Mouse (Mus musculus) megakaryocyte, embryonic 14.5 days (primary cell): Measurements from ENCODE around the gene Sgtb. TPM values are rescaled to one million over a fixed set of nuclear protein-coding genes. Genes with fewer than 3 reads are reported as not detected.

Experiments
- H3K27me3 ChIP-seq: replicated peaks from 2 replicates; pipeline ENCODE3; 2012; ENCODE audit warnings: inconsistent platforms
- H3K36me3 ChIP-seq: replicated peaks from 2 replicates; pipeline ENCODE3; 2012; ENCODE audit warnings: low read length, inconsistent platforms, mixed read lengths
- H3K4me1 ChIP-seq: 2 replicates; pipeline ENCODE4 v1.6.1; 2012; ENCODE audit warnings: inconsistent platforms
- H3K4me3 ChIP-seq: replicated peaks from 2 replicates; pipeline ENCODE3; 2012; ENCODE audit warnings: moderate library complexity, mild to moderate bottlenecking, inconsistent platforms
- H3K9me3 ChIP-seq: 2 replicates; pipeline ENCODE4 v1.6.1; 2012; ENCODE audit warnings: inconsistent platforms
- FLI1 ChIP-seq: IDR thresholded peaks from 2 replicates; pipeline ENCODE4 v1.6.1; 2012; ENCODE audit warnings: low read length, inconsistent platforms, mixed read lengths
- GATA1 ChIP-seq: IDR thresholded peaks from 3 replicates; pipeline ENCODE4 v1.6.1; 2012; ENCODE audit warnings: mixed read lengths, low read length, inconsistent platforms, borderline replicate concordance
- polyA plus RNA-seq: library from polyadenylated mRNA; stranded (reverse); fragments of >175 nt; gene quantifications from 2 replicates; pipeline ENCODE4 v1.2.3, GENCODE M21; 2012; ENCODE audit warnings: low replicate concordance; ENCODE audit not compliant: insufficient read depth

Gene Sgtb
- 0.44 TPM in 1 of 2 replicates, not detected in the other for polyA plus RNA-seq

DNA sequence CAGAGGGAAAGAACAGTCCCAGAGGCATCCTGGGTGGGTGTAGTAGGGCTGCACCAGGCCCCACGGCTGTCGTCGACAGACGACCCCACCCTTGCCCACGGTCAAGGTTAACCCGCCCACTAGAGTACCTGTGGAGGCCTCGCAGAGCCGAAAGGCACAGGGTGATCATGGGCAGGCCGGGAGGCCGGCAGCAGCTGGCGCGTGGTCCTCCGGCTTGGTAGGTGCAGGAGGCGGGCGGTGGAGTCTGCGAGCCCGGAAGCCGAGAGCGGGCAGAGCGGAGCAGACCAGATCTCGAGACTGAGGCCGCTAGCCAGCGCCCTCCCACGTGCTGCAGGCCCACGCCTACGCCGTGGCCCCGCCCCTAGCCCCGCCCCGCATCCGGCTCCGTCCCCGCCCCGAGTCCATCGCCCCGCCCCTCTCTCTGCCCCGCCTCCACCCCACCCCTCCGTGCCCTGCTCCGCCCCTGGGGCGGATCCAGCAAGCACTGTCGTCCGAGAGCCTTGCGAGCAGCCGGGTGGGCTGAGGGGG lies at the start of gene Sgtb, which contains the start of gene Nln:
TSS of gene Sgtb (plus strand) at position 454 of the 528 bp plus-strand sequence.
TSS of gene Nln (minus strand) at position 327 of the 528 bp plus-strand sequence.
- Histone ChIP-seq H3K4me1 (peaks cover 11% of the 10 kb centered on the region), H3K27me3 (peaks cover 15% of the 10 kb centered on the region), H3K36me3 (peaks cover 31% of the 10 kb centered on the region), H3K9me3 (peaks cover 4% of the 10 kb centered on the region; the same call in 1 of the 2 replicates), H3K4me3 (peak within 1 kb of the TSS; percentile 96)
- TF ChIP-seq FLI1: no peak
- no peak for TF ChIP-seq GATA1

DNA sequence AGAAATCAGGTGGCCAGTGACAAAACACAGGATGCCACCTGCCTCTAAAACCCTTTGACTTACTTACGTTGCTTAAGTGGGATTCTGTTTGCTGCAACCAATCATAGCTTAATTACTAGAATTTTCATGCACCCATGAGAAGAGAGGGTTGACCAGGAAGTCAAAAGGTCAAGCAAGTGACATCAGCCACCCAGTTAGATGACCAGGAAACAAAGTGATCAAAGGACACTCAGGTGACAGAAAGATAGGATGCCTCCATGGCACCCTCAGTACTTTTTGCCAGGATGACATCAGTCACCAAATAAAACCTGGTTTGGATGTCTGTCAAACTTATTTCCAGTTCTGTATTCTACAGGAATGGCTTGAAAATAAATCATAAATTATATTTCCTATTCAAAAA lies 49.3 kb upstream of the Sgtb start:
- no peak for TF ChIP-seq FLI1
- TF ChIP-seq GATA1: no peak
- Histone ChIP-seq H3K36me3 (peaks cover 77% of the 10 kb centered on the region), H3K4me1 (peaks cover 28% of the 10 kb centered on the region), H3K27me3 (no peaks in the 10 kb centered on the region), H3K4me3 (no peak overlapping the region), H3K9me3 (no peaks in the 10 kb centered on the region)

DNA sequence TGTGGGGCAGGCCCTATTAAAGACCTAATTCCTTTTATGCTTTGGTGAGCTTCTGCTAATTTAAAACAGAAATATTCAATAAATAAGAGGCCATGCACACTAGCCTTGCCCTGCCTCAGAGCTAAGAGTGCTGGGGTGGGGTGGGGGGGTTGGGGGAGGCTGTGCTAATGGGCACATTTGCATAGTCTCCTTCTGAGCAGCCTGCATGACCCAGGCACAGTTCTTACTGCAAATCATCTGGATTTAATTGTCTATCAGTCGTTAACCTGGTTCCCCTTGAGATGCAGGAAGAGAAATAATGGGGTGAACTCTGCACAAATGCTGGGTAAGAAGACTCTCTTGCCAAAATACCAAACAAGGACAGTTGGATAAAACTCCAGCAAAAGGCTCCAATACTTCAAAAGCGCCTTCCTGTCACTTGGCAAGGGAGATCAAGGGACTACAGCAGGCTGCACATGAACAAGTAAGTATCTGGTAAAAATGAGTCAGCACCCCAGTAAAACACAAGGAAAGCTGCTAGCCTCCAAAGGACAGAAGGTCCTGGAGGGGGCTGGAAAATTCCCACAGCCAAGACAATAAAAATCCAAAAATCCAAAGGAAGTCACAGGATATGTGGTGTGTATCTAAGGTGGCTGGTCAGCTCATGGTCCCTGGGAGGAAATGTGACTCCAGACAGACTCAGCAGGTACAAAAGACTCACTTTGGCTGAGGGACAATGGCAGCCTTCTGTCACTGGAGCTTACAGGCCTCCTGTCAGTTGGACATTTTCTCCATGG lies 47.4 kb upstream of the Sgtb start:
- no peaks in the 10 kb centered on the region for H3K27me3 ChIP-seq
- TF ChIP-seq GATA1: no peak
- TF ChIP-seq FLI1: no peak
- H3K4me3 ChIP-seq: no peak overlapping the region
- H3K9me3 ChIP-seq: no peaks in the 10 kb centered on the region
- peaks cover 72% of the 10 kb centered on the region for H3K36me3 ChIP-seq
- H3K4me1 ChIP-seq: peaks cover 28% of the 10 kb centered on the region

DNA sequence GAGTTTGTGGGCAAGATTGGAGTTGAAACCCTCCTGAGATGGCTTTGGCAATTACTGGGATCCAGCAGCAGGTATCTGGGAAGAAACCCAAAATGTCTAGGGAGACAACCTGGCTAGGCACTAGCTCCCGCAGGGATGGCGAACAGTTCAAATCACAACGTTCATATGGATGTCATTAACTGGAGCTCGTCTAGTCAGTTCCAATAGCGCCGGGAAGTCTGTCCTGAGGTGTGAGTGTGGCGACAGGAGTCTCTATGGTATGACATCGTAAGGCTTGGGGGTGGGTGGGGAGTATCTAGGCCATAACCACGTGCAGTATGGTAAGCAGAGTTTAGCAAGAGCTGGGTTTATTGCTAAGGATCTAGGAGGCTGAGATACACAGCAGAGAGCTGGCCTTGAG lies 46.5 kb upstream of the Sgtb start:
- H3K36me3 ChIP-seq: peaks cover 77% of the 10 kb centered on the region
- H3K27me3 ChIP-seq: no peaks in the 10 kb centered on the region
- TF ChIP-seq GATA1 (no peak), FLI1 (no peak)
- H3K9me3 ChIP-seq: no peaks in the 10 kb centered on the region
- no peak overlapping the region for H3K4me3 ChIP-seq
- H3K4me1 ChIP-seq: peaks cover 28% of the 10 kb centered on the region

DNA sequence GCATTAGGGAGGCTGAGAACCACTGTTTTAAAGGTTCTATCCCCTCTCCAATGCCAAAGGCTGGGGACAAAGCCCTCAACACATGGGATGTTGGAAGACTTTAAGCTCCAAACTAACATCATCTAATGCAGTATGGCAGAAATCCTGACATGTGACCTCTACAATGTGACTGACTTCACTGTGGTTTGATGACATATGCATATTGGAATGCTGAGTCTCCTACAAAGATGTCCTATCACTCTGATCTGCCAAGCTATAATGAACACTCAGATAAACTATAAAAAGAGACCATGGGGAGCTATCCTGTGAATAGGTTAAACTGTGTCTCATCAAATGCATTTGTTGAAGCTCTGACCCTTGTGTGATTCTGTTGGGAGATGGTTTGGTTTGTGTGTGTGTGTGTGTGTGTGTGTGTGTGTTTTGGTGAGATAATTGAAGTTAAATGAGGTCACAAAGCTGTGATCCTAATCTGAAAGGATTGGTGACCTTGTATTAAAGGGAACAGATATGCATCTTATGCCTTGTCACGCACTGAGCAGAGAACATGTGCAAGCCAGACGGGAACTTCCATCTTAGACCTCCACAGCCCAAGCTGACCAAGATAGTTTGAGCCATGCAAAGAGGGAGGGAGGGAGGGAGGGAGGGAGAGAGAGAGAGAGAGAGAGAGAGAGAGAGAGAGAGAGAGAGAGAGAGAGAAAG lies 43.7 kb upstream of the Sgtb start:
- Histone ChIP-seq H3K4me3 (no peak overlapping the region), H3K4me1 (peaks cover 24% of the 10 kb centered on the region), H3K9me3 (no peaks in the 10 kb centered on the region), H3K27me3 (no peaks in the 10 kb centered on the region), H3K36me3 (peaks cover 81% of the 10 kb centered on the region)
- TF ChIP-seq FLI1 (no peak), GATA1 (no peak)

DNA sequence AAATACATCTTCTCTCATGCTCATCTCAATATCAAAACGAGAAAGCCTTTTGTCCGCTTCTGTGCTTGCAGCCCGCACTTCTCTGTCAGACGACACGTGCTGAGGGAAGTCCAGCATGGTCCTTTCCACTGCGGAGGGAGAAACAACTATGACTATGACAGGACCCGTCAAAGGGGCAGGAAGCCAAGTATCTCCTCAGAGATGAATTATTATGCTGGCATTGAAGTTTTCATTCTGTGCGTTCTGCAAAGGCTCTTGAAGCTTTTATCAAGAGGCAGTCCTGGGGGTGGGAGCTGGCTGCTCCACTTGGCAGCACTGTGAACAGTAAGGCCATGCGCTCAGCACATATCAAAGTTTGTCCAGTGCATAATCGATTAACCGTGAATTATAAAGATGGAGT lies 40.3 kb upstream of the Sgtb start:
- TF ChIP-seq FLI1 (no peak), GATA1 (no peak)
- no peaks in the 10 kb centered on the region for H3K9me3 ChIP-seq
- peaks cover 83% of the 10 kb centered on the region for H3K36me3 ChIP-seq
- no peak overlapping the region for H3K4me3 ChIP-seq
- peaks cover 7% of the 10 kb centered on the region for H3K4me1 ChIP-seq
- no peaks in the 10 kb centered on the region for H3K27me3 ChIP-seq

DNA sequence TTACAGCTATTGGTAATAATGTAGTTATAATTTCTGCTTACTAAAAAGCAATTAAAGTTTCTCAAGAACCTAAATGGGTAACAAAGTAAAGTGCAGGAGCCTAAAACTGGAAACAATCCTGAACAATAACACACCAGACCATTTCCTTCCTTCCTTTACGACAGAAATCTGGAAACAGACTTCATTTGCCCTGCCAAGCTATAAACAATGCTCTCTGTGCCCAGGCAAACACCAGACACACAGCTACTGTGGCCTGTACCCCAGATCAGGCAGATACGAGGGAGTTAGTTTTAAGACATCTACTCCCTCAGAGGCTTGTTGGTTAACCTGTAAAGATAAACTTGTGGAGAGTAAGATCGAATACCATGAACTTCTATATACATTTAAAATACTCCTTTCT lies 38.8 kb upstream of the Sgtb start:
- Histone ChIP-seq H3K4me1 (peaks cover 15% of the 10 kb centered on the region), H3K36me3 (peaks cover 77% of the 10 kb centered on the region), H3K4me3 (no peak overlapping the region), H3K9me3 (no peaks in the 10 kb centered on the region), H3K27me3 (no peaks in the 10 kb centered on the region)
- TF ChIP-seq FLI1 (no peak), GATA1 (no peak)

DNA sequence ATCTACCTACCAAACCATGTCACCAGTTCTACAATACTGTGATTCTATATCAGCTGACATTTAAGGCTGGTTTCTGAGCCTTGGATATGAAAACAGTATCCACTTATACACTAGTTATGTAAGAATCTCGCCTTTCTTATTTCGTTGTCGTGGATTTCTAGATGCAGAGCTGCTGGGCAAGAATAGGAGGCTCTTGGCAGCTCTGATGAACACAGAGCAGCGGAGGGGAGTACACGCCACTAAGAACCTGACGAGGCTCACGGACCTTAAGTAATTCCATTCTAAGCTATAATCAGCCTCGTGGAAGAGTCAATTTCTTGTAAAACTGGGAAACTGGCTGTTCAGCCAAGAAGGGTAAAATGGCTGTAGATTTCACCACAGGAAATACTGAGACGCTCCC lies 37.2 kb upstream of the Sgtb start:
- H3K4me3 ChIP-seq: no peak overlapping the region
- TF ChIP-seq FLI1 (no peak), GATA1 (no peak)
- peaks cover 72% of the 10 kb centered on the region for H3K36me3 ChIP-seq
- peaks cover 15% of the 10 kb centered on the region for H3K4me1 ChIP-seq
- H3K27me3 ChIP-seq: no peaks in the 10 kb centered on the region
- no peaks in the 10 kb centered on the region for H3K9me3 ChIP-seq

DNA sequence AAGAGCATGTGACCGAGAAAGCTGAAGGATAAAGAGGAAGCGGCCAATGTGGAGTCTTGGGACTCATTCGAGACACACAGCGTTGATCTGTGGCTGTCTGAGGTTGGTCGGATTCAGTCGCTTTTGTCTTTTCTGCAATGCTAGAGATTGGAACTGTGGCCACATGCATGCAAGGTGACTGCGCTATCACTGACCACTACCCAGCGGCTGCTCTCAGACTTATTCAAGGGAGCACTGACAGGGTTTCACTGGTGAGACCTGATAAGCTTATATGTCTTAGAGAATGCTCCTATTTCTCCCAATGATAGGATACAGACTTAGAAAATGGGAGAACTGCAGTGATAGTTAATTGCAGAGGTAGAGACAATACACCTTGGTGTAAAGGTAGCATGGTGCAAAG lies 35.3 kb upstream of the Sgtb start:
- Histone ChIP-seq H3K9me3 (no peaks in the 10 kb centered on the region), H3K4me3 (no peak overlapping the region), H3K27me3 (no peaks in the 10 kb centered on the region), H3K36me3 (peaks cover 66% of the 10 kb centered on the region), H3K4me1 (peaks cover 15% of the 10 kb centered on the region)
- TF ChIP-seq FLI1 (no peak), GATA1 (no peak)

DNA sequence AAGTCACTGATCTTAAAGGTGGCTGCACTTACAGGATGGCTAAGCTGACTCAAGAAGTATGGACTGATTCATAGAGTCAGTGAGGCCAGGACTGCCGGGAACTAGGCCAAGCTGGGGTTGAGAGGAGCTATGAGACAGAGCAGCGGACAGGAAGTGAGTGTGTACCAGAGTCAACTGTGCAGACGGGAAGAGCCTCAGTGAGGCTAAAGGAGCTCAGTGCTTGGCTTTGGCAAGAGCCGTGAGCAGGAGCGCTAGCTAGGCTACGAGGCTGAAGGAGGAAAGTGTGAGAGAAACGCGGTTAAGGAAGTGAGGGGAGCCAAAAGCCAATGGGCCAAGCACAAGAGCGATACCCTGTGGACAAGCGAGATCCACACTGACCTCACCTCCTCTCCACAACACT lies 34.8 kb upstream of the Sgtb start:
- Histone ChIP-seq H3K36me3 (peaks cover 66% of the 10 kb centered on the region), H3K4me3 (peak overlapping the region; percentile 25), H3K9me3 (no peaks in the 10 kb centered on the region), H3K4me1 (peaks cover 15% of the 10 kb centered on the region), H3K27me3 (no peaks in the 10 kb centered on the region)
- TF ChIP-seq GATA1 (no peak), FLI1 (no peak)

DNA sequence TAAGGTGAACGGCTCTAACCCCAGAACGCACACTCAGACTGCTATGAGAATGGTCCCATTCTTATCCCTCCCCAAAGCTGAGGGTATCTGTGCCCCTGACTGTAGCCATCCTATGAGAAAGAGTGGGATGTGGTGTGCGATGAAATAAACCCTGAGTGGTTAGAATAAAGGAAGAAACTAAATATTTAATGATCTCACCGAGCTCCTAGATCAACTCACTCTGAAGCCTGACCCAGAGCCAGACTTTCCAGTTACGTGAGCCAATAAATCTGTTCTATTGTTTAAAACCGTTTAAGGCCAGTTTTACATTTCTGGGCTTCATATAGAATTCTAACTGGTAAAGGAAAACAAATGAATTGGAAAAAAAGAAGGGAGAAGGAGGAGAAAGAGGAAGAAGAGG lies 32.5 kb upstream of the Sgtb start:
- H3K4me3 ChIP-seq: no peak overlapping the region
- peaks cover 46% of the 10 kb centered on the region for H3K36me3 ChIP-seq
- H3K27me3 ChIP-seq: no peaks in the 10 kb centered on the region
- no peaks in the 10 kb centered on the region for H3K9me3 ChIP-seq
- H3K4me1 ChIP-seq: peaks cover 24% of the 10 kb centered on the region
- TF ChIP-seq GATA1: no peak
- TF ChIP-seq FLI1: no peak
